Mouse (Mus musculus) midbrain, embryonic 11.5 days (tissue): ENCODE results near the gene Stum. TPM values are rescaled to one million over a fixed set of nuclear protein-coding genes. Genes with fewer than 3 reads are reported as not detected.

Experiments
- ATAC-seq: fragments of 200-750 bp; cut with Nextera tagmentation; 2 replicates; pipeline ENCODE4 v1.8.0; 2017; ENCODE audit warnings: moderate TSS enrichment, moderate library complexity; ENCODE audit not compliant: low FRiP score
- DNase-seq: peaks from one replicate; pipeline ENCODE4 v3.0.0; 2015; ENCODE audit warnings: low spot score; ENCODE audit errors: missing footprints
- H3K27ac ChIP-seq: fragments of 300-500 bp; sonication (generic); 2 replicates; pipeline ENCODE4 v1.5.1; 2014; ENCODE audit warnings: low read depth, low read length
- H3K27me3 ChIP-seq: fragments of 300-500 bp; sonication (generic); 2 replicates; pipeline ENCODE4 v1.6.1; 2014; ENCODE audit warnings: mild to moderate bottlenecking, low read length, moderate library complexity, mixed read lengths; ENCODE audit not compliant: control insufficient read depth, insufficient read depth
- H3K36me3 ChIP-seq: fragments of 300-500 bp; sonication (generic); 2 replicates; pipeline ENCODE4 v1.6.1; 2014; ENCODE audit warnings: mild to moderate bottlenecking, low read length, moderate library complexity, mixed read lengths; ENCODE audit not compliant: control insufficient read depth, insufficient read depth
- H3K4me1 ChIP-seq: fragments of 300-500 bp; sonication (generic); 2 replicates; pipeline ENCODE4 v1.6.1; 2014; ENCODE audit warnings: low read length; ENCODE audit not compliant: control insufficient read depth, insufficient read depth
- H3K4me2 ChIP-seq: fragments of 300-500 bp; sonication (generic); 2 replicates; pipeline ENCODE4 v1.6.1; 2014; ENCODE audit warnings: mild to moderate bottlenecking, moderate library complexity
- H3K4me3 ChIP-seq: fragments of 300-500 bp; sonication (generic); 2 replicates; pipeline ENCODE4 v1.5.1; 2014; ENCODE audit warnings: low read depth, low read length
- H3K9ac ChIP-seq: fragments of 300-500 bp; sonication (generic); 2 replicates; pipeline ENCODE4 v1.6.1; 2014; ENCODE audit warnings: low read length
- H3K9me3 ChIP-seq: fragments of 300-500 bp; sonication (generic); 2 replicates; pipeline ENCODE4 v1.6.1; 2016; ENCODE audit warnings: low read length; ENCODE audit not compliant: control insufficient read depth
- WGBS: fragments of 180-500 bp; shearing (Covaris S2); extraction: QIAGEN DNeasy Blood & Tissue Kit; methylation state at CpG from one replicate; pipeline ENCODE4 v1.1.7; 2014; 5-methylcytosine and 5-hydroxymethylcytosine counted together
- polyA plus RNA-seq: library from polyadenylated mRNA; unstranded; fragments of >200 nt; fragmentation: Nextera tagmentation; extraction: Ambion mirVana; gene quantifications from 2 replicates; pipeline ENCODE4 v1.2.1, GENCODE M21; 2014

Gene Stum
- polyA plus RNA-seq, 1 experiment from 2014 or later = 1.0 TPM

DNA sequence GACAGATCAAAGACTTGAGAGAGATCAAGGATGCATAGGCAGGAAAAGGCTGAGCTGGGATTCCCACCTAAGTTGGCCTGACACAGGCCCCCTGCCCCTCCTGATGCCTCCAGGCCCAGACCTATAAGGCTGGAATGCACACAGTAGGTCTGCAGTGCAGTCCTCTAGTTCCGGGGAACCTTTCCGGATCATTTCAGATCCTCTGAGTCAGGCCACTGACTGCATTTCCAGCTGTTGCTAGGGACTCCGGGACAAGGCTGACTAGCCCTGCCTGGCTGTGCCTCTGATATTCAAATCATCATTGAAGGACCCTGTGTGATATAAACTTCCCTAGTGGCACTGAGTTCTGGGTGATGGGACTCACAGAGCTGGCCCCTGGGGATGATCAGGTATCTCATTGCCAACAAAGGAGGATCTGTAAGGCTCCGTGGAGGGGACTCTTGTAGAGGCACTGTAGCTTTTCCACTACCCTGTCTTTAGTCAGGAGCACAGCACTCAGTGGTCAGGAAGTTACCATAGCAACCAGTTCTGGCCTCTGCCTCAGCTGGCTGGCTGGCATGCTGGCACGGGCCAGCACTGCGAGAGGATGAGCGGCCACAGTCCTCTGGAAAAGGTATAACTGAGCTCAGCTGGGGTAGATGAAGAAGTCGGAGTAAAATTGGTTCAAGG, 62.7 kb downstream of the Stum start:
- H3K9ac ChIP-seq = no peak overlapping the region
- no peak overlapping the region for H3K4me2 ChIP-seq
- ATAC-seq (peak; percentile 66), DNase-seq (peak; percentile 89)
- no peaks in the 10 kb centered on the region; the same call in 1 of the 2 replicates for H3K27me3 ChIP-seq
- H3K36me3 ChIP-seq = no peaks in the 10 kb centered on the region
- no peak overlapping the region for H3K27ac ChIP-seq
- WGBS = 29% methylated on average over 8 of the region's 8 CpGs
- peaks cover 9% of the 10 kb centered on the region for H3K4me1 ChIP-seq
- no peak overlapping the region for H3K4me3 ChIP-seq
- no peaks in the 10 kb centered on the region for H3K9me3 ChIP-seq

DNA sequence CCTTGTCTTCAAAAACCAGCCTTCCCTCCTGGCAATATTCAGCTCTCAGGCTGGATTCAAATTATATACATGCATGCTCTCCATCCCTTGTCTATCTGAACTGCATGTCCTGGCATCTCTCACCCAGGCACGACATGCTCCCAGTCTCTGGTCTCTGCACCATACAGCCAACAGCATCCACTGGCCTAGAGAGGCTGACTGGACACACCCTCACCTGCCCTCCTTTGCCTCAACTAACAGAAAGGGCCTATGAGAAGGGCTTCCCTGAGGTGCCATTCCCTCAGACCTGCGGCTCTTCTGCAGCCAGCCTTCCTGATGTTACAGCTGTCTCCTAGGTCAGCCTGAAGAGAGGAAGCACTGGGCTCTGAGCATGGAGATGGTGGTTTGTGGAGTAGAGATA, 64.2 kb downstream of the Stum start:
- H3K27ac ChIP-seq = no peak overlapping the region
- DNase-seq (peak; percentile 51), ATAC-seq (no peak)
- peaks cover 9% of the 10 kb centered on the region for H3K4me1 ChIP-seq
- no peaks in the 10 kb centered on the region for H3K9me3 ChIP-seq
- no peak overlapping the region for H3K4me3 ChIP-seq
- WGBS = 95% methylated on average over 2 of the region's 2 CpGs
- no peaks in the 10 kb centered on the region; the same call in 1 of the 2 replicates for H3K27me3 ChIP-seq
- no peak overlapping the region for H3K4me2 ChIP-seq
- no peaks in the 10 kb centered on the region for H3K36me3 ChIP-seq
- H3K9ac ChIP-seq = no peak overlapping the region

DNA sequence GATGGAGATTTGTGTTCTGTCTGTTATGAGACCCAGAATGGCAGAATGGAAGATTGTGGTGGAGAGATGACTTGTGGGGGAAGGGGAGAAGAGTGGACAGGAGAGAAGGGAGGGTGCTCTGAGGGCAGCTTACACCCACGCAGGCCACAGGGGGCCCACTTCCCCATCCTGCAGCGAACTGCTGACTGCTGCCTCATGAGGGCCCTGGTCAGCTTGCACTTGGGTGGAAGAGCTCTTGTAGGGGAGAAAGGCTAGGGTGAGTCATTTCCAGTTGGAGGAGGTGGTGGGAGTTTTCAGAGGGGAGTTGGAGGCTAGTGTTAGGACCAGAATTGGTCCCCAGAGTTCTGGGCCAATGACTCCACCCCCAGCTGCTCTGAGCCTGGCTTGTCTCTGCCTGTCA, 66.2 kb downstream of the Stum start:
- WGBS = 60% methylated on average over 2 of the region's 2 CpGs
- Histone ChIP-seq H3K27ac (no peak overlapping the region), H3K4me1 (peaks cover 9% of the 10 kb centered on the region), H3K9ac (no peak overlapping the region), H3K27me3 (no peaks in the 10 kb centered on the region; the same call in 1 of the 2 replicates), H3K4me3 (no peak overlapping the region), H3K9me3 (no peaks in the 10 kb centered on the region), H3K4me2 (no peak overlapping the region), H3K36me3 (no peaks in the 10 kb centered on the region)
- ATAC-seq = no peak
- DNase-seq = no peak

- H3K4me1 ChIP-seq = peaks cover 3% of the 10 kb centered on the region
- H3K9ac ChIP-seq = no peak overlapping the region
- ATAC-seq (no peak), DNase-seq (peak; percentile 54)
- no peaks in the 10 kb centered on the region for H3K9me3 ChIP-seq
- no peak overlapping the region for H3K27ac ChIP-seq
- H3K27me3 ChIP-seq = no peaks in the 10 kb centered on the region
- H3K36me3 ChIP-seq = no peaks in the 10 kb centered on the region
- H3K4me3 ChIP-seq = no peak overlapping the region
- 82% methylated on average over 7 of the region's 7 CpGs for WGBS
- no peak overlapping the region for H3K4me2 ChIP-seq
Observed at GRCm38 (mm10) chr1:180415836-180416235, 67.5 kb downstream of the Stum start.

- no peak for ATAC-seq
- Histone ChIP-seq H3K27ac (no peak overlapping the region), H3K9me3 (no peaks in the 10 kb centered on the region), H3K27me3 (no peaks in the 10 kb centered on the region), H3K36me3 (no peaks in the 10 kb centered on the region), H3K4me1 (no peaks in the 10 kb centered on the region), H3K4me2 (no peak overlapping the region), H3K9ac (no peak overlapping the region), H3K4me3 (no peak overlapping the region)
- WGBS = 69% methylated on average over 4 of the region's 4 CpGs
- DNase-seq = no peak
Observed at GRCm38 (mm10) chr1:180415064-180415463, 68.2 kb downstream of the Stum start.

DNA sequence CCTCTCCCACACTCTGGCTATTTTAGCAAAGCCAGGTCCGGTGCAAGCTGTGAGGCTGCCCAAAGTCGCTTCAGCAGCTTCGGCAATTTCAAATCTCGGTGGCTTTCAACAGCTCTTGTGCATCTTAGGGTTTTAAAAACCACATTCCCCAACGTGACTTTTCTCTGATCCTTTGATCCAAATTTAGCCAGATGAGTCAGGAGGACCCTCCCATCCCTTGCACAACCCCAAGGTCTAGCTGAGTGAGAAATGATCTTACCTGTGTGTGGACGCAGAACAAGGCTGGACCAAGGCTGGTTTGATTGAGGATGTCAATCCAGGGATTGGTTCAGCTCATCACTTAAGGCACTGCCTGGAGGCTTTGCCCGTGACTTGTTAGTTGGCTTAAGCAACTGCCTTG, 73.0 kb downstream of the Stum start:
- ATAC-seq (no peak), DNase-seq (no peak)
- Histone ChIP-seq H3K27ac (no peak overlapping the region), H3K9ac (no peak overlapping the region), H3K36me3 (no peaks in the 10 kb centered on the region), H3K4me3 (no peak overlapping the region), H3K4me2 (no peak overlapping the region), H3K4me1 (peaks cover 3% of the 10 kb centered on the region; the same call in 1 of the 2 replicates), H3K27me3 (no peaks in the 10 kb centered on the region), H3K9me3 (no peaks in the 10 kb centered on the region)
- 80% methylated on average over 7 of the region's 7 CpGs for WGBS

DNA sequence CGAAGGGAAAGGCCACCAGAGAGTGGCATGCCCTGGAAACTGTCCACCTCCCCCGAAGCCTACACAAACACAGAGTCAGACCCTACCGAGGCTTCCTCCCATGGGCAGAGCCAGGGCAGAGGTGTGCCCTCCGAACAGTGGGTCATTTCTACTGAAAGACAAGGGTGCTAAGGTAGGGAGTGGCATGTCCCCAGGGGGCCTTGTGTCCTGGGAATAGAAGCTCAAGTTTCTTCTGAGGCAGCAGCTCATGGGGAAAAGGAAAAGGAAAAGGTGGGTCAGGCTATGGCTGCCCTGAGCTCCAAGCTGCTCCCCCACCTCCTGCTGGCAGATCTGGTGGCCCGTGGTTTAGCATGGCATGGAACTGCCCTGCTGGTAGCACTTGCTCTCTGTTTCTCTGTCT, 73.5 kb downstream of the Stum start:
- 78% methylated on average over 5 of the region's 5 CpGs for WGBS
- ATAC-seq (no peak), DNase-seq (no peak)
- Histone ChIP-seq H3K4me1 (peaks cover 3% of the 10 kb centered on the region; the same call in 1 of the 2 replicates), H3K9ac (no peak overlapping the region), H3K27ac (no peak overlapping the region), H3K27me3 (no peaks in the 10 kb centered on the region), H3K9me3 (no peaks in the 10 kb centered on the region), H3K36me3 (no peaks in the 10 kb centered on the region), H3K4me3 (no peak overlapping the region), H3K4me2 (no peak overlapping the region)

DNA sequence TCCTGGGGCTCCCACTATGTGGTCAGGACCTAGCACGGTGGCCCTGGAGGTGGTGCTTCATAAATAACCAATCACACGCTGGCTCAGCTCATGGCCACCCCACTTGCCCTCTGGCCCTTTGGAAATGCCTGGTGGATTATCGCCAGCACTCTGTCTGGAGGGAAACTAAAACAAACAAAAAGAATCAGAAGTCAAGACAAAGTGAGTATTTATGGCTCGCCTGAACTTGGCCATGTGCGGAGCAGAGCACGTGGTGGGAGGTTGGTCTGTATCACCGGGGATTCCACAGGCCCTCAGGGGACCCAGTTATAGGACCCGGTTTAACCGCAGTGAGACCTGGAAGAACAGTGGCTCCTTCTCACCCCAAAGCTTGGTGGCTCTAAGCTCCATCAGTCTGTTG, 74.5 kb downstream of the Stum start:
- no peak for ATAC-seq
- Histone ChIP-seq H3K4me1 (peaks cover 3% of the 10 kb centered on the region; the same call in 1 of the 2 replicates), H3K36me3 (no peaks in the 10 kb centered on the region), H3K9ac (no peak overlapping the region), H3K9me3 (no peaks in the 10 kb centered on the region), H3K4me2 (no peak overlapping the region), H3K4me3 (no peak overlapping the region), H3K27me3 (no peaks in the 10 kb centered on the region), H3K27ac (no peak overlapping the region)
- no peak for DNase-seq
- 72% methylated on average over 9 of the region's 9 CpGs for WGBS

GRCm38 (mm10) chr1:180407727-180408719, 75.3 kb downstream of the Stum start:
- Histone ChIP-seq H3K27me3 (no peaks in the 10 kb centered on the region), H3K9me3 (no peaks in the 10 kb centered on the region), H3K4me1 (peaks cover 3% of the 10 kb centered on the region; the same call in 1 of the 2 replicates), H3K9ac (peak overlapping the region; percentile 20), H3K27ac (no peak overlapping the region), H3K36me3 (no peaks in the 10 kb centered on the region), H3K4me3 (no peak overlapping the region), H3K4me2 (no peak overlapping the region)
- DNase-seq (no peak), ATAC-seq (no peak)
- WGBS = 85% methylated on average over 18 of the region's 18 CpGs
